Mouse (Mus musculus): Measurements from ENCODE around the gene Slc22a20.

The Slc22a20 gene

GRCm38 (mm10) chr19:5988815-5989452 is 3.0 kb upstream of the Slc22a20 start:
- no peak for DNase-seq

GRCm38 (mm10) chr19:5988027-5988814 is 2.3 kb upstream of the Slc22a20 start:
- no peak for DNase-seq

DNA sequence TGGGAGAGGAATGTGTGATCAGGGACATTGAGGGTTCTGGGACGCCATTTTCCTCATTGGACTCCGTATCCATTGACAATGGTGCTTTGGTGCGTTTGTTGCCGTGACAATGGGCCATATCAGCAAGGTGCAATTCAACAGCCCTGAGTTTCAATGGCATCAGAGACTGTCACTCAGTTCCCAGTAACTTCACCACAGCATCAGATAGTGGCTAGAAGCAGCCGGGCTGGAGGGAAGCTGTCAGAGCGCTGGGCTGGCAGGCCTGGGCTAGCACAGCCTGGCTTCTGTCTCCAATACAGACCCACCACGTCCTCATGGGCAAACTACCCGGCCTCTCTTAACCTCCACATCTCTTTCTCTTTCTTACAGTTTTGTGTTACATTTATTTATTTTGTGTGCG is 5.5 kb downstream of the Slc22a20 start:
- DNase-seq, result no peak

DNA sequence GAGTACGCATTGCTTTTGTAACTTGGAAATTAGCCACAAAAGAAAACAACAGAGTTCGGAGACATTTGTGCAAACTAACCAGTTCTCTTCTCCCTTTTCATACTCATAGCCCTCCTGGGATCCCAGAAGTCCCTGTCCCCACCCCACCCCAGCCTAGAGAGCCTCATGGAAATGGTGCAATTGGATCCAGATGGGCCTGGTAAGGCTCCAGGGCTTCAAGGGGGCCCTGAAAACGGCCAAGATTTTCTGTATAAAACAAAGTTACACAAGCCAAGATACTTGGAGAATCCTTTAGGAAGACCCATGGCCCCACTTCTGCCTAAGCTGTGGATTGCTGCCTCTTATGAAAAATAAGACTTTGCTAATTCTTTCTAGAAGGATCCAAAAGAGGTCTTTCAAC is 8.2 kb downstream of the Slc22a20 start:
- DNase-seq, result no peak

GRCm38 (mm10) chr19:5975676-5976075 is 10.3 kb downstream of the Slc22a20 start:
- DNase-seq, result no peak

DNA sequence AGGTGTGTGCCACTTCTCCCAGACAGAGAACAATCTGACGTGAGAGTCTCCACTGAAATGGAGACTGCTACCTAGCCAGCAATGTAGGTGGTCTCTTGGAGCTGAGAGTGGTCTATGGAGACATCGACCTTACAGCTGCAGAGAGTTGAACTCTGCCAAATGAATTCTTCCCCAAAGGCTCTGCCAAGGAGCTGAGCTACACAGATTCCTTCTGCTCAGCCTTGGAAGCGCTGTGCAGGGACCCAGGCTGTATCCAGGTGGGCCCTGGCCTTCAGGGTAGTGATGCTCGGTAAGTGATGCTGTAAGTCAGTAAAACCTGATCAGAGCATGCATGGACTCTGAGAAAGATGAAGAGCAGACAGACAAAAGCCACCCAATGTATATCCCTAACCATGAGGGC is 10.8 kb downstream of the Slc22a20 start:
- no peak for DNase-seq

GRCm38 (mm10) chr19:5967664-5968063 is 18.3 kb downstream of the Slc22a20 start:
- DNase-seq, result no peak

GRCm38 (mm10) chr19:5966786-5967185 is 19.2 kb downstream of the Slc22a20 start:
- DNase-seq, result no peak

- DNase-seq, result no peak
These were observed 20.0 kb downstream of the Slc22a20 start for GRCm38 (mm10) chr19:5965910-5966309.

- peak; percentile 71 for DNase-seq
These were observed 20.7 kb downstream of the Slc22a20 start for GRCm38 (mm10) chr19:5965280-5965679.

- no peak for DNase-seq
These were observed 21.1 kb downstream of the Slc22a20 start for GRCm38 (mm10) chr19:5964804-5965203.

GRCm38 (mm10) chr19:5963883-5964562 is 21.9 kb downstream of the Slc22a20 start, which contains the start of gene Pola2:
Gene Pola2, minus strand, starts transcription at chr19:5964202.
- DNase-seq, result peak; percentile 85

DNA sequence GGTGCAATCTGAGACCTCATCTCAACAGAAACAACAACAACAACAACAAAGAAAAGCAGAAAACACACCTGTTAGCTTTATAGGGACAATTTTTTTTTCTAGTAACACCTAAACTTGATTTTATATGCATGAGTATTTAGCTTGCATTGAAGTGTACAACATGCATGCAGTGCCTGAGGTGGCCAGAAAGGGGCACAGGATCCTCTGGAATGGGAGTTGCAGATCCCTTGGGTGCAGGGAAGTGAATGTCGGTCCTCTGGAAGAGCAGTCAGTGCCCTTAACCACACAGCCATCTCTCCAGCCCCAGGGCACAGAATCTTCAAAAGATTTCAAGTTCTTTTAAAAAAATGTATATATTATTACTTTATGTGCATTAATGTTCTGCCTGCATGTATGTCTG is 23.3 kb downstream of the Slc22a20 start:
- no peak for DNase-seq

GRCm38 (mm10) chr19:5957371-5957770 is 28.6 kb downstream of the Slc22a20 start:
- no peak for DNase-seq

GRCm38 (mm10) chr19:5956685-5957084 is 29.3 kb downstream of the Slc22a20 start:
- DNase-seq, result peak; percentile 89

- DNase-seq, result no peak
These were observed 30.0 kb downstream of the Slc22a20 start for GRCm38 (mm10) chr19:5955704-5956670.

DNA sequence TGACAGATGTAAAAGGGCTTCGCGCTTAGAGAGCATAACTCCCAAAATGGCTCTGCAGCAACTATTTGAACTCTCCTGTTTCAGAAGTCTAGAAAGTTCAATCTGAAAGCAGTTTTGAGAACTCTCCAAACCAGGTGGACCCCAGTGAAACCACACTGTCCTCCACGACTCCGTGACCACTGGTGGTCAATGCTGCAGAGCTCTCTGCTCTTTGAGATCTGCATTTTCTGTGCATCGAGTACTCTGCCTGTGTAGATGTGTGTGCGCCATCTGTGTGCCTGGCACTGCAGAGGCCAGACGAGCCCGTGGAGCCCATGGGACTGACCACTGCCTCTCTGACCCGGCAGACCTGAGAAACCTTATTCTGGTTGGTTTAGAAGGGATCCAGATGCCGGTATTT is 31.0 kb downstream of the Slc22a20 start:
- DNase-seq, result no peak

DNA sequence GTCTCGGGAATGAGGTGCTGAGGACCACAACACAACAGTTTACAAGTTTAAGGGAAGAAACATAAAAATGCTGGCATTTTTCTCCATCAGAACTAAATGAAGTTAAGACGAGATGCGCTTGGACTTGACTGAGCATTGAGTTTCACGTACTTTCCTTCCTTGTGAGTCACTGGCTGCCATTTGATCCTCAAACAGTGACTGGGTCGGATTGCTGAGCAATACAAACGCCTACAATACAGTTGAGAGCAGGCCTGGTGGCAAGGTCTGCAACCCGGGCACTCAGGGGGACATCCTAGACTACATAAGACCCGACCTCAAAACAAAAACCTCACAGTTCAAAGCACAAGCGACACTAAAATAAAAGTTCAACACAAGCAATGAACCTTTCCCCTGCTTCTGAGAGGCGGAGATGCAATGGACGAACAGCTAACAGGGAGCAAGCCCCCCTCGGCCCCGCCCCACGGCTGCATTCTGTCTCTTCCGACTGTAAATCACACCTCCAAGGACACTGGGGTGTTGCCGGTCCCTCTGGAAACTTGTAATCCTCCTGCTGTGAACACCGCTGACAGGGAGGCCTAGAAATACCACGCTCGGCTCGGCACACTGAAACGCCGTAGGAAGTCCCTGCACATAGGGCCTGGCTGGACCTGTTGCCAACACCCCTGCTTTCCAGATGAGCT is 31.8 kb downstream of the Slc22a20 start:
- no peak for DNase-seq

GRCm38 (mm10) chr19:5953201-5953770 is 32.7 kb downstream of the Slc22a20 start:
- no peak for DNase-seq

- no peak for DNase-seq
These were observed 33.8 kb downstream of the Slc22a20 start for GRCm38 (mm10) chr19:5952071-5952691.

DNA sequence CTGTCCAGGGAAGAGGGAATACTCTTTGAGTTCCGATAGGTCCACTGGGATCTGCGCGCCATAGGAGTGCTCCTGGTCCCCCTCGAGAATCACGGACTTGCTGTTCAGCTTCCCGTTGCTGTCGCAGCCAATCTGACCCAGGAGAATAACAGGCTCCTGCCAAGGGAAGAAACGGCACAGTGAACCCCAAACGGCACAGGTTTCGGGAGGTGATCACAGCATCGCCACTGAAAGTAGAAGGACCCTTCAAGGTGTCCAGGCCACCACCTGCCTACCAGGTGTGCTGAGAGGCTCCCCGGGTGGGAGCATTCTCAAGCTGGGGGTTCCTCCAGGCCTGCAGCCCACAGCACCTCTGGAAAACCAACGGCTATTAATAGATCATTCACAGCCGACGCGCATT is 34.3 kb downstream of the Slc22a20 start:
- no peak for DNase-seq

Measured in cerebellum, adult 8-10 months (tissue).